Mouse (Mus musculus) liver, embryonic 15.5 days (tissue): ENCODE results near the gene Galc. TPM values are rescaled to one million over a fixed set of nuclear protein-coding genes. Genes with fewer than 3 reads are reported as not detected.
"Not testable (repeated sequence)": the region's sequence is repeated elsewhere in the genome, so short reads cannot be mapped to it uniquely, and the experiment has no call there.

Source experiments
- ATAC-seq: fragments of 200-750 bp; cut with Nextera tagmentation; 2 replicates; pipeline ENCODE4 v1.8.0; 2017; ENCODE audit warnings: moderate number of reproducible peaks, mild to moderate bottlenecking, moderate library complexity; ENCODE audit not compliant: insufficient read depth
- H3K27ac ChIP-seq: fragments of 300-500 bp; sonication (generic); replicated peaks from 2 replicates; pipeline ENCODE4 v1.5.1; 2015; ENCODE audit warnings: mild to moderate bottlenecking, inconsistent platforms
- H3K27me3 ChIP-seq: fragments of 300-500 bp; sonication (generic); 2 replicates; pipeline ENCODE4 v1.6.1; 2015; ENCODE audit warnings: mild to moderate bottlenecking, inconsistent platforms
- H3K36me3 ChIP-seq: fragments of 300-500 bp; sonication (generic); replicated peaks from 2 replicates; pipeline ENCODE4 v1.6.1; 2015; ENCODE audit warnings: moderate library complexity, mild to moderate bottlenecking, inconsistent platforms
- H3K4me1 ChIP-seq: fragments of 300-500 bp; sonication (generic); replicated peaks from 2 replicates; pipeline ENCODE4 v1.6.1; 2015; ENCODE audit warnings: inconsistent platforms
- H3K4me2 ChIP-seq: fragments of 300-500 bp; sonication (generic); 2 replicates; pipeline ENCODE4 v1.6.1; 2015; ENCODE audit warnings: moderate library complexity, mild to moderate bottlenecking, inconsistent platforms
- H3K4me3 ChIP-seq: fragments of 300-500 bp; sonication (generic); replicated peaks from 2 replicates; pipeline ENCODE4 v1.5.1; 2015; ENCODE audit warnings: mild to moderate bottlenecking, inconsistent platforms
- H3K9ac ChIP-seq: fragments of 300-500 bp; sonication (generic); 2 replicates; pipeline ENCODE4 v1.6.1; 2015; ENCODE audit warnings: moderate library complexity, mild to moderate bottlenecking, inconsistent platforms
- H3K9me3 ChIP-seq: fragments of 300-500 bp; sonication (generic); replicated peaks from 2 replicates; pipeline ENCODE4 v1.6.1; 2016; ENCODE audit warnings: inconsistent platforms
- WGBS: fragments of 180-500 bp; shearing (Covaris S2); methylation state at CpG from one replicate; pipeline ENCODE4 v1.1.7; 2015; ENCODE audit warnings: mixed read lengths; ENCODE audit not compliant: insufficient replicate concordance; 5-methylcytosine and 5-hydroxymethylcytosine counted together
- polyA plus RNA-seq: library from polyadenylated mRNA; unstranded; fragments of >200 nt; fragmentation: Nextera tagmentation; extraction: Ambion mirVana; gene quantifications from 2 replicates; pipeline ENCODE4 v1.2.1, GENCODE M21; 2015

The Galc gene
- polyA plus RNA-seq, 1 experiment from 2014 or later: 2.2 TPM

DNA sequence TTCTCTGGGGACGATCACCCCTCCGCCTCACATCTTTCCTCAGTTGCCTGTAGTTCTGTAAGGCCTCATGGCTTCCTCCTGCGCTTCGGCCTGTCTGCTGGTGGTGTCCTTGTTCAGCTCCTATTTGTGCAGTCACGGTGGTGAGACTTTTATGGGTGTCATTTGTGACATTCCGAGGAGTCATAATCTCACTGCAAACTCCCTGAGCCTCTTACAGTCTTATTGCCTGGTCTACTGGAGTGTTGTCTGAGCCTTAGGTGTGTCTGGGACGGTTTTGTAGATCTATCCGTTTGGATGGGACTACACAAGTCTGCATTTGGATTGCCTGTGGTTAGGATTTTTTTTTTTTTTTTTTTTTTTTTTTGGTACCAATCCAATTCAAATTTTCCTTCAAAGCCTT lies 8.9 kb downstream of the Galc start:
- 78% methylated on average over 8 of the region's 8 CpGs for WGBS
- no peaks in the 10 kb centered on the region for H3K27me3 ChIP-seq
- no peak overlapping the region for H3K27ac ChIP-seq
- ATAC-seq: no peak
- no peaks in the 10 kb centered on the region for H3K4me1 ChIP-seq
- H3K4me3 ChIP-seq: no peak overlapping the region
- H3K36me3 ChIP-seq: no peaks in the 10 kb centered on the region
- H3K9me3 ChIP-seq: no peaks in the 10 kb centered on the region
- H3K9ac ChIP-seq: no peak overlapping the region
- H3K4me2 ChIP-seq: no peak overlapping the region

DNA sequence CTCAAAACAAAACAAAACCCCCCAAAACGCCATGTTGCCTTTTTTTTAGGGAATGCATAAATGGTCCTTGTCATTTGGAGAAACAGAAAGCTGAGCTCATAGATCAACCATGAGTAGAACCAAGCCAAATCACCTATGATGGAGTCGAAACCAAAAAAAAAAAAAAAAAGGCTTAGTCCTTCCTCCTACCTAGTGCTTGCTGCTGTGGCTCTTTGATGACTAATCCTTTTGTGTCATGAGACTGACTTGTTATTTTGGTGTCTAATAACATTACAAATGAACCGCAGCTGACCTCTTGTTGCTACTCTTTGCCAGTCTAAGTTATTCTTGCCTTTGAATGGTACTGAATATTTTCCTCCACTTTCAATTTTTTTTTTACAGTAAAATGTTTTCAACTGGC lies 9.6 kb downstream of the Galc start:
- Histone ChIP-seq H3K4me1 (no peaks in the 10 kb centered on the region), H3K4me3 (no peak overlapping the region), H3K9ac (no peak overlapping the region), H3K9me3 (no peaks in the 10 kb centered on the region), H3K36me3 (no peaks in the 10 kb centered on the region), H3K27me3 (no peaks in the 10 kb centered on the region), H3K4me2 (no peak overlapping the region), H3K27ac (no peak overlapping the region)
- no peak for ATAC-seq
- WGBS: 66% methylated on average over 3 of the region's 3 CpGs

DNA sequence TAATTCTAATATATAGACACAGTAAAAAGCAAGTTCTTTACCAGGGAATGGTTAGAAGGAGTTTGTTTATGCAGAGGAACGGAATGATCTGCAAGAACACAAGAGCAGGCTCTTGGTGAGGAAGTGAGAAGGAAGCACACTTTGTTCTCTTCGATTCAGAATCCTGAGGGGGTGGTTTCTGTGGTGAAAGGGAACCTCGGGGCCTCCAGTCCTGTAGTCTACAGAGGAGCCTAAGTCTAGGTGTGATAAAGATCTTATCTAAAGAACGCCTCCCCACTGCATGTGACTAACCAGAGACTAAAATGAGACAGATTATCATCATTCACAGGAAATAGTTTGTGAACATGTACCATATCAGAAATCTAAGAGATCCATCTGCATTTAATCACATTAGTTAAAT lies 12.4 kb downstream of the Galc start:
- Histone ChIP-seq H3K4me2 (no peak overlapping the region), H3K9ac (no peak overlapping the region), H3K4me3 (no peak overlapping the region), H3K27me3 (no peaks in the 10 kb centered on the region), H3K36me3 (no peaks in the 10 kb centered on the region), H3K4me1 (no peaks in the 10 kb centered on the region), H3K27ac (no peak overlapping the region), H3K9me3 (no peaks in the 10 kb centered on the region)
- ATAC-seq: no peak
- 8% methylated on average over 4 of the region's 4 CpGs for WGBS

DNA sequence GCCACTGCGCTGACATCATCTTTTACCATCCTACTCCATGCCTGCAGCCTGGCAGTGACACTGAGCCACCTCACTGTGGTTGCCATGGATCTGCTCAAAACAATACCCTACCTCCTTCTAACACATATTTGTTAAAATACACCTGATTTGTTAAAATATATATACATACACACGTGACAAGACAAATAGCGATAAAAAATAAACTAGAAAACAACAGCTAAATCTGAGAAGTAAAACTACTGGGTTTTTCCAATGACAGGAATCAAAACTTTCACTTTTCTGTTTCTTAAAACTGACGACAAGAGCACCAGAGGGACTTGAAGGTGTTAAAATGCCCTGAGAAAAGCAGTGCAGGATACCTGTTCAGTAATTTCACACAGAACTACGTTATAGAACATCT lies 14.4 kb downstream of the Galc start:
- H3K4me1 ChIP-seq: no peaks in the 10 kb centered on the region
- WGBS: 71% methylated on average over 5 of the region's 5 CpGs
- H3K9ac ChIP-seq: no peak overlapping the region
- no peaks in the 10 kb centered on the region for H3K9me3 ChIP-seq
- H3K36me3 ChIP-seq: no peaks in the 10 kb centered on the region
- no peak overlapping the region for H3K27ac ChIP-seq
- ATAC-seq: no peak
- no peaks in the 10 kb centered on the region for H3K27me3 ChIP-seq
- no peak overlapping the region for H3K4me3 ChIP-seq
- H3K4me2 ChIP-seq: no peak overlapping the region

DNA sequence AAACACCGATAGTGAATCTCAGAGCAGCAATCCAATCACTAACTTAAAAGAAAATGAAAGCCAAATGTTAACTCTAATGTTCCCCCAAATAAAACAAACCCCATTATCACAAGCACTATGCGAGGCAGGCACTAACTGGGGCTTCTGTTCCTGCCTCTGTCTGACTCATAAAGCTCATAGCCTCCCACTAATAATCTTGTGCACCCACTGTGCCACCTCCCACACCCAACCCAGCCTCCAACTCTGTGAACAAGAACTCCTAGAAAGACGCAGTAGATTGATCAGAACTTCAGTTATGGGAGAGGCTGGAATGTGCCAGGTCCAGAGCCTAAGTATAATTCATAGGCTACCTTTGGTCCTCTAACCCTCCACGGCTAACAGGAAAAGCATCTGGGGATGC lies 15.1 kb downstream of the Galc start:
- Histone ChIP-seq H3K4me1 (no peaks in the 10 kb centered on the region), H3K27ac (no peak overlapping the region), H3K9ac (no peak overlapping the region), H3K36me3 (no peaks in the 10 kb centered on the region), H3K4me3 (no peak overlapping the region), H3K4me2 (no peak overlapping the region), H3K9me3 (no peaks in the 10 kb centered on the region), H3K27me3 (no peaks in the 10 kb centered on the region)
- WGBS: 64% methylated on average over 4 of the region's 4 CpGs
- ATAC-seq: no peak

DNA sequence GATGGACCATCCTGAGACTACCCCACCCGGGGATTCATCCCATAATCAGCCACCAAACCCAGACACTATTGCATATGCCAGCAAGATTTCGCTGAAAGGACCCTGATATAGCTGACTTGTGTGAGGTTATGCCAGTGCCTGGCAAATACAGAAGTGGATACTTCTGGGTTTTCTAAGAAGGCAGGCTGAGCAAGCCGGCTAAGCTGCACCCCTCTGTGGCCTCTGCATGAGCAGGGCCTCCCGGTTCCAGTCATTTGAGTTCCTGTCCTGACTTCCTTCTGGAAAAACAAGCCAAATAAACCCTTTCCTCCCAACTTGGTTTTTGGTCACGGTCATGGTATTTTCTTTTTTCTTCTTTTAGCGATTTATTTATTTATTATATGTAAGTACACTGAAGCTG lies 20.8 kb downstream of the Galc start:
- H3K9ac ChIP-seq, ATAC-seq, H3K4me3 ChIP-seq, H3K27me3 ChIP-seq, H3K4me2 ChIP-seq, H3K27ac ChIP-seq, H3K9me3 ChIP-seq, H3K4me1 ChIP-seq, H3K36me3 ChIP-seq: not testable (repeated sequence)
- 42% methylated on average over 6 of the region's 6 CpGs for WGBS

DNA sequence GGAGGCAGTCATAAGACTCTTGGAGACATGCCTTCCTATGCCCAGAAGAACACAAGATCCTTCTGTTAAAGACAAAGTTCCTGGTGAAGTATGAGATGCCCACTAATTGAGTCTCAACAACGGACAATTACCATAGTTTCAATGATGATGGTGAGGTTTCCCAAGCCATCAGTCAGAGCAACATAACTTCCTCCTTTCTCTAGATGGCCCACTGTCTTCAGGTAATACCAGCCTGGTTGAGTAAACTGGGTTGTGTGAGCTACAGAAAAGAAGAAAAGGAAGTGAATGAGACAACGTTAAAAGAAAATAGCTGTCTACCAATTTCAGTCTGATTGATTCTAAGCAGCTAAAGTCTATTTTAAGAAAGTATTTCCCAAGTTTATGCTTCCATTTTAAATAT lies 32.2 kb downstream of the Galc start:
- no peak for ATAC-seq
- Histone ChIP-seq H3K4me2 (no peak overlapping the region), H3K4me3 (no peak overlapping the region), H3K9ac (no peak overlapping the region), H3K4me1 (no peaks in the 10 kb centered on the region), H3K27ac (no peak overlapping the region), H3K27me3 (no peaks in the 10 kb centered on the region), H3K9me3 (no peaks in the 10 kb centered on the region), H3K36me3 (no peaks in the 10 kb centered on the region)
- 44% methylated on average over 2 of the region's 2 CpGs for WGBS

DNA sequence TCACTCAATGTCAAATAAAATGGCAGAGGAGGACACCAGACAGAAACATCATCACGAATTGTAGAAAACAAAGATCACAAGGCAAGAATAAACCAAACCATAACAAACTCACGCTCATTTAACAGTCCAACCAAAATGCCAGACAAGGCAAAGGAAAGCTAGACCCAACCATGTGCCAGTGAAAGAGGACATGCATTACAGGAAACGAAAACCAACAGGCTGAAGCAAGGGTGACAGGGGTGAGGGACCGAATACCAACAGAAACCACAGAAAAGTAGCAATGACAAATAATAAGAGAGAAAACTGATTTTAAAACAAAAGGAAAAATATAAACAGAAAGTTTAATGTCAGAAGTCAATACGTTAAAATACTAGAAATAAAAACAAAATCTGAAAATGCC lies 36.0 kb downstream of the Galc start:
- Histone ChIP-seq H3K27me3 (no peaks in the 10 kb centered on the region), H3K27ac (no peak overlapping the region), H3K4me3 (no peak overlapping the region), H3K4me2 (no peak overlapping the region), H3K9me3 (no peaks in the 10 kb centered on the region), H3K4me1 (no peaks in the 10 kb centered on the region), H3K36me3 (no peaks in the 10 kb centered on the region), H3K9ac (no peak overlapping the region)
- WGBS: 47% methylated on average over 5 of the region's 5 CpGs
- no peak for ATAC-seq

DNA sequence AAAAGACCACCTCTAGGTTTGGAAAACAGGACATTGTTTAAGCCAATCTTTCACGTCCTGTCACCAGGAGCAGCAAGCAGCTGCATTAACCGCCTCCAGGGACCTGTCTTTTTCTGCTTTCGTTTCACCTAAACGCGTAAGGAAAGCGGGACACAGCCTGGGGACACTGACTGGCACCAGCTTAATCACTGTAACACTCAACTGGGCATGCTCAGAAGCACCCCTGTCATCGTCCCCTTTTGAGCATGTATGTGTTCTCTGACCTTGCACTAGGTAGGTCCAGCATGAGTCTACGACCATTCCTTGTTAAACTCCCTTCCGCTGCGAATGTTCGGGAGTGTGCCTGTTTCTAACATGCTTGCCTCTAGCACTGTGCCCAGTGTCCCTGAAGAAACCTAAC lies 42.8 kb downstream of the Galc start:
- Histone ChIP-seq H3K36me3 (no peaks in the 10 kb centered on the region), H3K4me1 (no peaks in the 10 kb centered on the region), H3K9ac (no peak overlapping the region), H3K9me3 (no peaks in the 10 kb centered on the region), H3K4me3 (no peak overlapping the region), H3K27me3 (no peaks in the 10 kb centered on the region), H3K27ac (no peak overlapping the region), H3K4me2 (no peak overlapping the region)
- ATAC-seq: no peak
- 74% methylated on average over 11 of the region's 11 CpGs for WGBS

DNA sequence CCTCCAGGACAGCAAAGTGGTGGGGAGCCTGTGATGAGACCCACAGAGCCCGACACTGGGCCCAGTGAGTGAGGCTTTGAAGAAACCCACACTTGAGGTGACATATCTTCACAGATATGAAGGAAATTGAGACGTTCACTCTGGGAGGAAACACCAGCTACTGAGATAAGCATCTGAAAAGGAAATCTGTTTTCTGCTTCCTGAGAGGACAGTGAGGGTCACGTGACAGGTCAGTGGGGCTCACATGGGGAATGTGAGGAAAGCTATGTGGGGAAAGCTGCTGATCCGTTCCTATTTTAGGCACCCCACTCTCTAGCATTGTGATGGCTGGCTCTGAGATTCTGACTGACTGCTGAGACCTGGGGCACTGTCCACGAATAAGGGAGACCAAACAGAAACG lies 43.7 kb downstream of the Galc start:
- Histone ChIP-seq H3K9ac (no peak overlapping the region), H3K9me3 (no peaks in the 10 kb centered on the region), H3K4me1 (no peaks in the 10 kb centered on the region), H3K27me3 (no peaks in the 10 kb centered on the region), H3K4me3 (no peak overlapping the region), H3K4me2 (no peak overlapping the region), H3K27ac (no peak overlapping the region), H3K36me3 (no peaks in the 10 kb centered on the region)
- 14% methylated on average over 6 of the region's 6 CpGs for WGBS
- ATAC-seq: no peak

DNA sequence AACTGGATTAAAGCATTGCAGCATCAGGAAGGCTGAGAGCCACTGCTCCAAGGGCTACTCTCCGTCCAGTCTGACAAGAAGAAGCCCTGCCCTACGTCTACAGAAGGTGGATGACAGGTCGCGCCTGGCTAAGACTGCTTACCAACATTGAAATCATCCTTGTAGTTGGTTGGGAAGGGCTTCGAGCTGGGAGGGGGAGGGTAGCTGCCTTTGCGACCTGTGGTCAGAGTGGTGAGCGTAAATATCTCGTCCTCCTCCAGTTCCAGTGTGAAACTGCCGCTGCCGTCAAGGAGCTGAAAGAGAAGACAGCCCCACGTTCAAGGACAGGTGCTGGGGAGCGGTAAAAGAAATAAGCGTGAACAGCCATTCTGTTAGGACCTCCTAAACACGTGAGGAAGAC lies 45.1 kb downstream of the Galc start:
- Histone ChIP-seq H3K4me1 (no peaks in the 10 kb centered on the region), H3K4me2 (no peak overlapping the region), H3K4me3 (no peak overlapping the region), H3K9ac (no peak overlapping the region), H3K36me3 (no peaks in the 10 kb centered on the region), H3K9me3 (no peaks in the 10 kb centered on the region), H3K27ac (no peak overlapping the region), H3K27me3 (no peaks in the 10 kb centered on the region)
- WGBS: 35% methylated on average over 14 of the region's 14 CpGs
- ATAC-seq: no peak

DNA sequence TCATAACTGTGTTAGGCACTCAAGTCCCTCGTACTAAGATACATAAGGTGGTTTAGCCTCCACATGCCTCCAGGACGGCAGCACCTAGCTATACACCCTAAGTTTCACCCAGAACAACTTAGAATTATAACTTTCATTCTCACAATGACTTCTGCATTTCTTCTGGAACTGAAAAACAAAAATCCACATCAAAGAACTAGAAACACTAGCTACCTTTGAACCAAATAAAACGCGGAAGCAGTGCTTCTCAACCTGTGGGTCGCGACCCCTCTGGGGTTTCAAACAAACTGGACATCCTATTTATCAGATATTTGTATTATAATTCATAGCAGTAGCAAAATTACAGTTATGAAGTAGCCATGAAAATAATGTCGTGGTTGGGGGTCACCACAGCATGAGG lies 45.5 kb downstream of the Galc start:
- no peaks in the 10 kb centered on the region for H3K36me3 ChIP-seq
- 66% methylated on average over 7 of the region's 7 CpGs for WGBS
- H3K27me3 ChIP-seq: no peaks in the 10 kb centered on the region
- no peak overlapping the region for H3K27ac ChIP-seq
- no peaks in the 10 kb centered on the region for H3K4me1 ChIP-seq
- no peak overlapping the region for H3K4me2 ChIP-seq
- ATAC-seq: no peak
- no peak overlapping the region for H3K9ac ChIP-seq
- H3K4me3 ChIP-seq: no peak overlapping the region
- H3K9me3 ChIP-seq: no peaks in the 10 kb centered on the region
